Mouse (Mus musculus) induced T-regulatory cell, adult 2 months (primary cell): ENCODE results near the gene Gfap.
A peak's percentile ranks its signal among the peaks of the same experiment; 100 is the strongest.

ENCODE experiments used
- DNase-seq: peaks from one replicate; pipeline ENCODE4 v3.0.0-alpha.2; 2012; ENCODE audit warnings: low read depth

Gene Gfap

DNA sequence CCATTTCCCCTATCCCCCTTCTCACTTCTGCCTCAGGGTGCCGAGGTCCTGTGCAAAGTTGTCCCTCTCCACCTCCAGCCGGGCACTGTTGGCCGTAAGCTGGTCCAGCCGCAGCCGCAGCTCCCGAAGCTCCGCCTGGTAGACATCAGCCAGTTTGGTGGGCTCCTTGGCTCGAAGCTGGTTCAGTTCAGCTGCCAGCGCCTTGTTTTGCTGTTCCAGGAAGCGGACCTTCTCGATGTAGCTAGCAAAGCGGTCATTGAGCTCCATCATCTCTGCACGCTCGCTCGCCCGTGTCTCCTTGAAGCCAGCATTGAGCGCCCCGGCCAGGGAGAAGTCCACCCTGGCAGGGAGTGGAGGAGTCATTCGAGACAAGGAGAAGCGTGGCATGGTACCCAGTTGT lies 4.1 kb downstream of the Gfap start:
- DNase-seq, result no peak

DNA sequence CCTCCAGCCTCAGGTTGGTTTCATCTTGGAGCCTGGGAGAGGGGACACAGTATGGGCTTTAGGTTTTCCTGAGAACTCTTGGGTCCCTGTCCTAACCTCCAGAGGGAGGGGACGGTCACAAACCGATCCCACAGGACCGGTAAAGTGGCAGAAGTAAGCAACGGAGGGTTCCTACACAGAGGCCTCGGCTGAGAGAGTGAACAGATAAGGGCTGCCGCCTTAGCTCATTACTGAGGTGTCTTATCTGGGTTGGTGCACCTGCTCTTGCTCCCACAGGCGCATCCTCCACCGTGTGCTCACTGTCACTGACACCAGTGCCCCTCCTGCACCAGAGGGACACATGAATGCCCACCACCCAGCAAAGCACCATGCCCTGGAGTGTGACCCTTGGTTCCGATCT lies 4.9 kb downstream of the Gfap start:
- DNase-seq, result no peak

DNA sequence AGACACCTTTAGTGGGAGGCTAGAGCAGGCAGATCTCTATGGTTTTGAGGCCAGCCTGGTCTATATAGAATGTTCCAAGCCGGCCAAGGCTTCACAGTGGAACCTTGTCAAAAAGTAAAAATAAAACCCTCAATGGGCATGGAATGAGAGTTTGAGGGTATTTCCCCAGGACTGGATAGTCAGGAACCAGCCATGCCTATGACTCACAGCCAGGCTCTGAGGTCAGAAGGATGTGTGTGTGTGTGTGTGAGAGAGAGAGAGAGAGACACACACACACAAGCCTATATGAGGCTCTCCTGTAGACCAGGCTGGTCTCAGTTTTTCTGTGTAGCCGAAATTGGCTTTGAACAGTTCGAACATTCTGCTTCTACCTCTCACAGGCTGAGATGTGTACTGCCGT lies 6.0 kb downstream of the Gfap start:
- no peak for DNase-seq

DNA sequence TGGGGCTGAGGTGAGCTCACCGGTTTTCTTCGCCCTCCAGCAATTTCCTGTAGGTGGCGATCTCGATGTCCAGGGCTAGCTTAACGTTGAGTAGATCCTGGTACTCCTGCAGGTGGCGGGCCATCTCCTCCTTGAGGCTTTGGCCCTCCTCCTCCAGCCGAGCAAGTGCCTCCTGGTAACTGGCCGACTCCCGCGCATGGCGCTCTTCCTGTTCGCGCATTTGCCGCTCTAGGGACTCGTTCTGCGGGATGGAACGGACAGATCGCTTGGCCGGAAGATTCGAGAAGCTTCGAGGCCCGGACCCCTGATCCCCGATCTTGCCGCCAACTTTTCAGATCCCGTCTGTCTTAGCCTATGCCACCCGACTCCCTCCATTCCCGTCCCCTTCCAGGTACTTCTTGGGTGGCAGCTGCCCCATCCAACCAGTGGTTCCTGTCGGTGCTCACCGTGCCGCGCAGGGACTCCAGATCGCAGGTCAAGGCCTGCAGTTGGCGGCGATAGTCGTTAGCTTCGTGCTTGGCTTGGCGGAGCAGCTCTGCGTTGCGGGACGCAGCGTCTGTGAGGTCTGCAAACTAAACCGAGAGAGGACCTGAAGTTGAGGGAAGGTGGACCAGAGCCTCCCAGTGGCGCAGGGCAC lies 7.6 kb downstream of the Gfap start:
- DNase-seq, result peak; percentile 84

DNA sequence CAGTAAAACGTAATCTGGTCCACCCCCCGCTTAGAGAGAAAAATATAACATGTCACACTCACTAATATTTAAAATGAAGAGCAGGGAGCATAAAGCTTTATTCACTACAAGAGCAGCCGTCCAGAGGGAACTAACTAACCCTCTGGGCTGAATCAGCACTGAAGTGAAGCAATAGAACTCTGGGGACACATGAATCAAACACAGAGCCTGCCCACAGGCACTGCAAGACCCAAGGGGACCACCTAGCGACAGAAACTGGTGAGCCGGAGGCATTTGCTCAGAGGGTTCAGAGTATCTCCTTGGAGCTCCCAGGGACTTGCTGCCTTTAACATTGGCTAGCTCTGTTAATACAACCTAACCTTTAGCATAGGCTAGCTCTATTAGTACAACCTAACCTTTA lies 10.6 kb downstream of the Gfap start:
- no peak for DNase-seq

DNA sequence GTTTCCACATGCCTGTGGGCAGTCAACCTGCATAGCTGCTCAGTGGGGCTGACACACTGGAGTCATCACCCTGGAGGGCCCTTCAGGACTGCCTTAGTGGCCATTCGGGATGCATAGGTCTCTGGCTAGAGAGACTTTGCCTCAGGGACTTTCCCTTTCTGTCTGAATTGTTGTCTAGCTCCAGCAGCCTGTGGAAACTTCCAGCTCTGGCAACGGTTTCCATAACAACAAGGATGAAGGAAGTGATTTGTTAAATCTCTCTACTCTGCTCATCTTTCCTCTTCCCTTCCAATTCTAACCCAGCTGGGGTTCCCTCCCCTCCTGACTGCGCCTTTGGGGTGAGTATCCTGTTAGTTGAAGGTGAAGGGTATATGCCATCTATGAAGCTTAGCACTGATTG lies 12.6 kb downstream of the Gfap start:
- no peak for DNase-seq

DNA sequence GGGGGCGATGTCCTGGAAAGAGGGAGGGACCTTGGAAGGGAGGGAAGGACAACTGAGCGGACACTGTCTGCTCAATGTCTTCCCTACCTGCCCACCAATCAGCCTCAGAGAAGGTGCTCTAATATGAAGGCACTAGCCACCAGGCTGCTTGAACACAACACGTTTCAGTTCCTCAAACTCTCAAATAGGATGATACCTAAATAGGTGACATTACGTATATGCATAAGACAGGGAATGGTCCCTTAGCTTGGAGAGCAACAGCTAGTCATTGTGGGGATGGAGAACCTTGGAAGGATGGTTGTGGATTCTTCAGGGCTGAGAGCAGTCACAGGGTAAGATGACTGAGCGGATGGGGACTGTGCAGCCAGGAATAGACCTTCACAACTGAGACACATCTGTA lies 13.3 kb downstream of the Gfap start:
- DNase-seq, result no peak

DNA sequence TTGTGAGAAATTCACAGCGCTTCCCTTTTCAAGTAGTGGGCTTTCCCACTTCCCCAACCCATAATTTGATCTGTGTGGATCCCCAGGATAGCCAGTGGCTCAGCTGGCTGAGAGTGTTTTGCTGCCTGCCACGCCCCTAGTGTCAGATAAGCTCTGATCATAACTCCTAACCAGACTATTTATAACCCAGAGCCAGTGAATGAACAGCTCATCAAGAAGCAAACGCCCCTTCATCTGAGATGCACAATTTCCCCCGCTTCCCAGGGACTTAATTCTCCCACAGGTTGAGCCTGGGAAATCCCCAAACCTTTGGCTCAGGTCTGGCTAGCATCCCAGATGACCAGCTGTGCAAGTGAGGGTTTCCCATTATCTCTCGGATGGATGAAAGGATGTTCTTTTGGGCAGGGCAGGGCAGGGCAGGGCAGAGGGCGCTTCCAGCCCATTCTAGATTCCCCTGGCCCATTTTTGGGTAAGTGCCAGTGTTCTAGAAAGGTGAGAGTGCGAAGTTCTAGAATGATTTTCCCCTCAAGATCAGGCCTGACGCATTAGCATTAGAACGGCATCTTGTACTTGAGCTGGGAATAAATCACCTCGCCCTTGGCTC lies 16.0 kb downstream of the Gfap start, which contains the start of gene Fam187a:
Gene Fam187a (plus strand): TSS at position 554 of the 604 bp plus-strand sequence.
- no peak for DNase-seq

DNA sequence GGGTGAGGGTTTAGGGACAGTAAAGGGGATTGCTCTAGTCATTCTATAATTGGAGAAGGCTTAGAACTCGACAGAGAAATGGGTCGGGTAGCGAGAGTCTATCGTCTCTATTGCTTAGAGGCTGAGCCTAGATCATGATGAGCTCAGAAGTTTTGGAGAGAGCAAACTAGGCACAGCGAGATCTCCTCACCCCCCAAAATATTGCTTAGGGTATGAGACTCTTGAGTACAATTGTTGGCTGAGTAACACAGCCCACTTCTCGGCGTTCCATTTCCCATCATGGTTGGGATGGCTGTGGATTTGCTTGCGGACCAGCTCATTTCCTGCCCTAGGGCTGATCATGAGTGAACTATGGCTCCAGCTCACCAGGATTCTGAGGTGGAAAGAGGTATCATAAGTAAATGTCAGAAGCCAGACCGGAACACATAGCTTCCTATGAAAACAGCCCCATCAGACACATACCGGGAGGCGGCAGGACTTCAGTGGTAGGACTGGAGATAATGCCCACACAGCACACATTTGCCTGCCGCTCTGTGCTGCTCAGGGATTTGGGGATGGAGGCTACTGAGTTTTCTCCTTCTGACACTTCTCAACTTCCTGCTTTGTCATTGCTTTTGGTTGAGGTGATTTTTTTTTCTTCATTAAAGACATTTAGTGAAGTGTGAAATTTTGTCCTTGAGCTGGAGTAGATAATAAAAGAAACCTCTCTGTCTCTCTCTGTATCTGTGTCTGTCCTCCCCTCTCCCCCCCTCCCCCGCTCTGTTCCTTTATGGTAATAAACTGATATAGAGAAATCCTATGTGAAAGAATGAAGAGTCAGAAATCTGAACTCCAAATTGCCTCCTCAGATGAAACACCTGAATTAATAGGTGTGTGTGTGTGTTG lies 19.2 kb downstream of the Gfap start:
- no peak for DNase-seq

DNA sequence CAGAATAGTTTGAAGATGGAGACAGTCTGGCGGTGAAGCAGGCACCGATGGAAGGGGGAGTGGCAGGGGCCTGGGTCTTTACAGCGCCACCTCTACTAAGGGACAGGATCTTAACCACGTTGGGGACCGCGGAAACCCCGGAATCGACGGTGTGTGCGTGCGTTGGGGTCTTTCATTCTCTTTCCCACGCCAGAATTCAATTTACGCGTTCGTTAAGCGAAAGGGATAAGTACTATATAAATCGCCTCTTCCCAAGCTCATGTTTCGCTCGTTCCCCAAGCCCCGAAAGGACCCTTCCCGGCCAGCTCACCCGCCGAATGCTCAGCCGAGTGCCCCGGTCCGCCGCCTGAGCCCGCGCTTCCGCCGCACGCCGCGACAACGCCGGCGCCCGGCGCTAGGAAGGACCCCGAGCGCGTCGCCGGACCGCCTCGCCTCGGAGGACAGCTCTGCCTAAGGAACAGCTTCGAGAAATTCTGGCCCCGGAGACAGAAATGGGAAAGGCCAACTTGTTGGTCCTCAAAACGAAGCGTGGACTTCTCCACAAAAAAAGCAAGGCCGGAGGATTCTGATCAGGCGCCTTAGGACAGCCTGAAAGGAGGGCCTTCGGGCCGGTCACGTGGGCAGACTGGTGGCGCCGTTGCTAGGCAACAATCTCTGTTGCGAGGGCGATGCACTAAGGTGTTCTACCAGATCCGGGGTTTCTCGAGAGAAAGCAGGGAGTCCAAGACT lies 20.0 kb downstream of the Gfap start, which contains the start of the genes Eftud2 and Ccdc103:
Gene Eftud2 (minus strand): TSS at position 401 of the 729 bp plus-strand sequence.
Gene Ccdc103 (plus strand): TSS at position 620 of the 729 bp plus-strand sequence.
- DNase-seq, result peak; percentile 98

DNA sequence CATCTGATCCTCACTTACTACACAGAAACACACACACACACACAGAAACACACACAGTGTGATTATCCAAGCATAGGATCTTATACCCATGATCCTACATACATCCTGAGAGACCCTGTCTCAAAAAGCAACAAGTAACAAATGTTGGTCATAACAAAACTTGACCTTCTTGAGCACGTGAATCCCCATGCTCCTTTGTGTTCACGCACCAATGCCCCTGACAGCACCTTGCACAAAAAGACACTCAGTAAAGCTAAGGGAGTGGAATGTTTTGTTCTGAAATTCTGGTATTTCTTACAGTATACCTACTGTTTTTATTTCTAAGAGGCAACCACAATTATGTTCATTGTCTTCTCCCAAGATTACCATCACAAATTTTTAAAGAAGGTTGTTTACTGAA lies 21.2 kb downstream of the Gfap start:
- DNase-seq, result peak; percentile 14

DNA sequence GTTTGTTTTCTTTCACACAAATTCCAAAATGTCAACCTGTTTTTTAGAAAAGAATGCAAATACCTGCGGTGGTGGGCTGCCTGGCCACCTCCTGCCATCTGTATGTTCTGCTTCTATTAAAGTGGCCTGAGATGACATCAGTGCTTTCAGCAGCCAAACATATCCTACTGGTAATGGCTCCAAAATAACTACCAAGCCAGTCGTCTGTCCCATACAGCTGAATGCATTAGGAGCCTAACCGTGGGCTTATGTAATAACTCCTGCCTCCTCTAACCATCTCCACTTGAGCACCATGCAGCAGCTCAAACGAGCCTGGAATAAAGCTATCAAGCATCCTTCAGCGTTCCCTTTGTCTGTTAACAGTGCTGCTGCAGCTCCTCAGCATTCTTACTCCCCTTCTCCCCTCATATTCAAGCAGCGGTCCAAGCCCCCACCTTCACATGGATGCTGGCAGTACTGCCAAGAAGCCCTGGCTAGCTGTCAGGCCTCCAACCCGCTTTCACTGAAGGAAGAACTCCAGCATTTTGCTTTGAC lies 25.8 kb downstream of the Gfap start:
- DNase-seq, result no peak

DNA sequence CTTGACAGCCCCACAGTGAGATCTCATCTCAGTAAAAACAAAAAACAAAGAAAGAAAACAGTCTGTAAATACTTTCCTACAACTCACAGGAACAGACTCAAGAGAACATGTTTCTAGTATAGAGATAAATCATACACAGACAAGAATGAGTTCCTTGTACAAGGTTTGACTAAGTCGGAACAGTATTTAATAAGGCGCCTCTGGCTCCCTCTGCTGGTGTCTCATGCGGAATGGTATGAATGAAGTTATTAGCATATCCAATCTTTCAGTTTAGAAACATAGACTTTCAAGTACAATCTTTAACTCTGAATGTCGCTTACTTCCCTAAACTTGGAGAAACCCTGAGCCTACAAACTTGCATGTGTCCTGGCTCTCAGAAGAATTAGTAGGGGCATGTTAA lies 36.4 kb downstream of the Gfap start:
- DNase-seq, result peak; percentile 80

DNA sequence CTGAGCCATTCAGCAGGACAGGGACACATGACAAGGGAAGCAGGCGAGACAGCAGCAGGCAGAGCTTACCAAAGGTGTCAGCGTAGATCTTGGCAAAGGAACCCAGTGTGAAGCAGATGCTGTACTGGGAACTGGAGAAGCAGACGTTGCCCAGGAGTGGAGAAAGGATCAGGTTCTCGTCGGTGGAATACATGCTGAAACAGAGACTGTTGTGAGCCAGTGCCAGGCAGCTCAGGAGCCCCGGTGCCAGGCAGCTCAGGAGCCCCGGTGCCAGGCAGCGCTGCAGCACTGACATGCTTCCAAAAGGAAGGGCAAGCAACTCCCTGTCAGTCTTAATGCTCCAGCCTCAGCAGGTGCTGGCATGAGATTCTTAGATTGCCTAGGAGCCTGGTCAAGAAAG lies 40.8 kb downstream of the Gfap start:
- no peak for DNase-seq

DNA sequence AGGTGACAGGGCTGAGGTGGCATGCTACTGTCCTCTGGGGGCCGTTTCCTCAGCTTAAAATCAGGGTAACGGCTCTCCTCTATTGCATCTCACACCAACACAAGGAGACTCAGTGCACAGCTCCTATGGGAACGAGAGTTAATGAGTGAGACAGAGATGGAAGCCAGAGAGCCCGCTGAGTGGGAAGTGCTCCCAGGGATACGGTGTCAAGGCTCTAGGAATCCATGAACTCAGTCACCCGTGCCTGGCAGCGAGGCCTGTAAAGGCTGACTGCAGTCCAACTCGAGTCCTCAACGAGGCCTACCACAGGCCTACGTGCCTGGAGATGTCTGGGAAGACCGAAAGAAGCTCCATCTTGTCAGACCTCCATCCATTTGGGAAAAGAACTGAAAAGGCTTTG lies 41.8 kb downstream of the Gfap start:
- DNase-seq, result no peak

DNA sequence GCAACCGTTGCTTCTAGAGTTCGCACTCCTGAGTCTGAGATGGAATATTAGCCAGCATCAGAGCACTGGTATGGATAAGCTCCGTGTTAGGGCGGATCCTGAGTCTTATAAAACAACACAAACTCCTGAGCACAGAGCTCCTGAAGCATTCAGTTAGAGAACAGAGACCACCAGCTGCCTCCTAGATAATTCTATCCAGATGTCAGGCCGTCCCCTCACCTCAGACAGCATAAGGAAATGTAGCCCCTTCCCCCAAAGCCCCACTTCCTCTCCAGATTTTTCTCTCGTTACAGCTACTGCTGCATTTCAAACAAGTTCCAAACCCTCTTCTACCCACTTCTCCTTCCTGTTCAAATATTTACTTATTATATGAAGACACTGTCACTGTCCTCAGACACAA lies 44.8 kb downstream of the Gfap start:
- no peak for DNase-seq

DNA sequence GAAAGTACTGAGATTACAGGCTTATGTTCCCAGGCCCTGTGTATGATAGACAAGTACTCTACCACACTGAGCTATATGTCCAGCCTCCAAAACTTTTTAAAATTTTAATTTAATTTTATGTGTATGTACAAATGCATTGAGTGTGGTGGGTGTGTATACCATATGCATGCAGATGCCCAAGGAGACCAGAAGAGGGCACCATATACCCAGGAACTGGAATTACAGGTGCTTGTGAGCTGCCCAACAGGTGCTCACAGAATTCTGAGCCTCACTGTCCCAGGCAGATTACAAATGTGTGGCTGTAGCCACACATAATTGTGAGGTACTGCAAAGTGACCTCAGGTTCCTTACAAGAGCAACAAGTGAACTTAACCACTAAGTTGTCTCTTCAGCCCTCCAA lies 47.0 kb downstream of the Gfap start:
- peak; percentile 47 for DNase-seq

DNA sequence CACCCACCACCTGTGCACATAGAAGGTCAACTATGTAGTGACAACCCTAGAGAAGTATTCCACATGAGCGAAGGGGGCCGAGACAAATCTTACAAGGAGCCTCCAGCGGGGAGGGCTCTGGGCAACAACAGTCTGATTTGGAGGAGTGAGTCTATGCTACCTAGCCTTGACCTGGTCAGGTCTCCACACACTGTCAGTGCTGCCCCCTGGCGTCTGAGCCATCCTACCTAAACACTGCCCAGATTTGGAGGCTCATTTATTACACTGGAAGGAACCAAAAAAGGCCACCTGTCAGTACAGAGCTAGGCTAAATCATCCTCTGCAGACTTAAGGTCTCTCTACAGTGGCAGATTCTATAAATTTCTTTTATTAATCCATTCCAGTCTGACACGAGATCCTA lies 48.8 kb downstream of the Gfap start:
- peak; percentile 54 for DNase-seq

DNA sequence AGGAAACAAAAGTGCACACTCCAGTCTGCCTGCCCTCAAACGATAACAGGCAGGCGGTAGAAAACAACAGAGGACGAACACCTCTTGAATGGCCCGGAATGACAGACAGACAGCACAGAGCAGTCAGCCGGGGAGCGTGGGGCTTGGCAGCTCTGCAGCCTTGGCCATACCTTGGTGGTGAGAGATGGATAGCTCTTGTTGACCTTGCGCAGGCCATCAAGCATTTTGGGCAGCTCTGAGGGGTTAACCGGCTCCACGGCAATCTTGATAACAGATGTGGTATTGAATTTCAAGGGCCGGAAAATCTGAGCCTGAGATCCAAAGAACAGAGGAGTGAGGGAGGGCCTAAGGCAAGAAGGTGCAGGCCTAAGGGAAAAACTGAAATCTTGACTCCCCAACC lies 54.8 kb downstream of the Gfap start:
- DNase-seq, result no peak

DNA sequence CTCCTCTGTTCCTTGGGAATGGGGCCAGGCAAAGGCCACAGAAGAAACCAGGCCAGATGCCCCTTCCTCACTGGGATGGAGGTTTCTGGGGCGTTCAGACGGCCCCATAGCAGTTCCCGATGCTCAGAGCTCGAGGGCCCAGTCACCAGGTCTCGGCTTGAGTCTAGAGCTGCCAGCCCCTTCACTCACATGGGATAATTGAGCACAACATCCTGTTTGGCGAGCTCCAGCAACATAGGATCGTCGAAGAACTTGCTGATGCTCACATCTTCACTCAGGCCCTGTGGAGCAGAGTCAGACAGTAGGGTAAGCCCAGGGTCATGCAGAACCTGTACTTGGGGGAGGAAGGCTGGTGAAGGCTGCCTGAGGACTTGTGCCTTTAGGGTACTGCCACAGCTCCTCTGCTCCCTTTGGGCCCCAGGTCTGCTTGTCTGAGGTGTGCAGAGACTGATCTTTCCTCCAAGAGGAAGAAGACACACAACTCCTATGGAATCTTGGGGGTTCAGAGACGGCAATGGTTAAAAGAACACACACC lies 62.0 kb downstream of the Gfap start:
- no peak for DNase-seq

DNA sequence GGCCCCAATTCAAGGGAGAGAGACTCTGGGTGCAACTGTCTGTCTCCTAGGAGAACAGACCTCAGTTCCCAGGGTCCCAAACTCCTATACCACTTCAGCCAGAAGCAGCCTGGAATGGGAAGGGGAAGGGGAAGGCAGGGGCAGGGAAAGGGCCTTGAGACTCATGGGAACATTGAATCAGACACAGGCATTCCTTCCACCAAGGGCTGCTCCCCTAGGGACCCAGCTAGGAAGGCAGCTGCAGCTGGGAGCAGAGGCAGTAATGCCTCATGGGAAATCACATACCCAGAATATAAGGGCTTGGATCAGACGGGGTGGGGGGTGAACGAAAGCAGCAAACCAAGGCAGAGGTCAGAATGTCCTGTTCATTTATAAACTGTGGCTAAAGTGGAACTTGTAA lies 62.6 kb downstream of the Gfap start:
- no peak for DNase-seq

DNA sequence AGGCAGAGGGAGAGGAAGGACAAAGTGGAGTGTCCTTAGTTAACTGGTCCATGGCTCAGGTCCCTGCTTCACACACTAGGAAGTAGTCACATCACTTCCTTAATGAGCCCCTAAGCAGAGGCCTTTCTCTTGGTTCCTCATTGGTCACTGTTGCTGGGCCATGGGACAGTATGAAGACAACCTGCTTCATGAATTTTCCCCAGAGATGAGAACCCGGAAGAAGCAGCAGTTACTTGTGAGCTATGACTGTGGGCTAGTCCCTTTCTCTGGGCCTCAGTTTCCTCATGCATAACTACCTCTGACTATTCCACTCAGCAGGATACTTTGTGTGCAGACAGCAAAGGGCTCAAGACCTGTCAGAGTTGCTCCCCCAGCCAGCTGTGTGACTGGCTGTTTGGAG lies 63.3 kb downstream of the Gfap start:
- no peak for DNase-seq
